Mouse (Mus musculus): Measurements from ENCODE around the gene Sigmar1.
"Not testable (repeated sequence)": the region's sequence is repeated elsewhere in the genome, so short reads cannot be mapped to it uniquely, and the experiment has no call there.

DNA sequence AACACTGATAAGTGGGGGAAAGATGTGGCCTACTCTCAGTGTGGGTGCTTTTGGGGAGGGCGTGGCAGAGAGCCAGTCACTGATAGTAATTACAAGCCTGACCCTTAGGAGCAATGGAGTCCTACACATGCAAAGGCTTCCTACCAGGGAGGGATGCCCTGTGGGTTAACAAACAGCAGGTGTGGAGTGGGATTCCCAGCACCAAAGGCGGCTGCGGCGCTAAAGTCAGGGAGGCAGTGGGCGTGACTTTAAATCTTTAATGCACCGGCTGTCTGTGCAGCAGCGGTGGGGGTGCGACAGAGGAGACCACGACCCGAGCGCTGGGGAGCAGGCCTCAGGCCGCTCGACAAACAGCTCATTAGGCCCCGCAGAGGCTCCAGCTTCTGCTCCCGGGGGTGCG is 17.0 kb upstream of the Sigmar1 start:
- TF ChIP-seq CTCF, POLR2A (IDR thresholded peaks at IDR 0.05; ENCODE audit: insufficient read depth, low read depth, low read length): not testable (repeated sequence)
